Mouse (Mus musculus): ENCODE measurements around the gene Tmem163.

The Tmem163 gene

GRCm38 (mm10) chr1:127568641-127569040 is 110.7 kb downstream of the Tmem163 start:
- WGBS: 79% methylated on average over 3 of the region's 3 CpGs

DNA sequence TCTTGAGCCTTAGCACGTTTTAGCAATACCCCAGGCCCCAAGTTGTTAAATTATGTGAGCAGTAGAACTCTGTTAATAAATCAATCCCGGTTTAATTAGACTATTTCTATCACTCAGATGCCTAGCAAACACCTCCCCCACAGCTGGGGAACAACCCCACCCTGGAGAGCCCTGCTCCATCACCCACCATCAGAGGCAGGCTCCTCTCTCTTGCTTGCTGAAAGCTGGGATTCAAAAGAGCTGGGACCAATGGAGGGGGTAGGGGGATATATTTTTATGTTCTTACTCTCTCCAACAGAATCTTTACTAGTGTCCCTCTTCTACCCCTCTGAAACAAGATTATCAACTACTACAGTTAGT is 122.9 kb downstream of the Tmem163 start:
- 56% methylated on average over 2 of the region's 2 CpGs for WGBS

DNA sequence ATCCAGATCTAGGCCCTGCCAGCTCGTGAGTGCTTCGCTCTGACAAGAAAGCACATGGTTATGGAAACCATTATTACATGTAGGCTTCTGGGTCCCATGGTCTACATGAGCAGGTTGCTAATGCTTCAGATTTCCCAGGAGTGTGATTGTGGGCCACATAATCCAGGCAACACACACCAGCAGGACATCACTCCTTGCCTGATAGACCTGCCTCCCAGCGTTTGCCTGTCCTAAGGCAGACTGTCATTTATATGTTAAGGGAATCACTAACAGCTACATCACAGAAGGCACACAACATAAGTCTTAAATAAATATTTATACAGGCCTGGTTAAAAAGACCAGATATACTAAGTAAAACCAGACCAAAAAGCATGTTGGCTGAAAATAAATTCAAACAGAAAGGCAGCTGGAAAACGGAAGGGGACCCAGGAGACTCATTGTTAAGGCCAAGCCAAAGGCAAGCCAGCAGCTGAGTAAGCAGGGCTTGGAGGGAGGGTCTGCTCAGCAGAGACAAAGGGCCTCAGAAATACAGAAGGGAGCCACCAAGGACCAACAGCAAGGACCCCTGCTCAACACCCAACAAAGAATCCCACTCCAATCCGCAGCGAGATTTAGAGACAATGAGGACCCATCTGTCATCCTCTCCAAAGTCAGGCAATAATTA is 123.4 kb downstream of the Tmem163 start:
- WGBS: 71% methylated on average over 6 of the region's 6 CpGs

DNA sequence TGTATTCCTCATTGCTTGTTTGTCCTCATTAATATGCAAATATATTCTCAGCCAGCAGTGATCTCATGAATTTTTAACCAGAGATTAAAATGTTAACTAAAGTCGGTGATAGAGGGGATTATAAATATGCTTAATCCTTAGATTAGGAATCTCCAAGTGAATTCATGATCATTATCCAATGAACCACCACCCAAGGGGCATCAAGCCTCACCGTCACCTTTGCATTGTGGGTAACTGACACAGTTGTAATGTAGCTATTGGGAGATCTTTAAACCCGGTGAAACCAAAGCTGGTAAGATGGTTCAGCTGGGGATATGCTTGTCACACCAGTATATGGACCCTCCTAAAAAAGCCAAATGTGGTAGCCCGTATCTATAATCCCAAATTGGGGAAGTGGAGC is 131.3 kb downstream of the Tmem163 start:
- 75% methylated on average over 4 of the region's 4 CpGs for WGBS

GRCm38 (mm10) chr1:127542756-127543155 is 136.6 kb downstream of the Tmem163 start:
- WGBS: 50% methylated on average over 1 of the region's 1 CpGs

DNA sequence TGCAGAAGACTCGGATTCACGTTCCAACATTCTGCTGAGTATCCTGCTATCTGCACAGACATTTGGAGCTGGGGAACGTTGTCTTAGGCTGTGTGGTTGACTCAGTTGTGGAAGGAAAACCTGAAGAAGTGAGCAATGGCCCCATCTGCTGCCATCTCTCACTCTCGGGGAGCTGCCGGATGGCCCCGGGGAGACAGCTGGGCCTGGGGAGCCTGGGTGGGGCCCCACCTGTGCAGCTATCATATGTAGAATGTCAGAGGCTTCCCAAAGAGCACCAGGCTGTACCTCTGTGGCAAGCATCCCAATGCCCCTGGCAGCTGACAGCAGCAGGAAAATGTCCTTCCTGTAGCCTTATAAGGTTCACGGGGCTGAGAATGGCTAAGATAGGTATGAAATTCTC is 137.4 kb downstream of the Tmem163 start:
- WGBS: 71% methylated on average over 7 of the region's 7 CpGs

DNA sequence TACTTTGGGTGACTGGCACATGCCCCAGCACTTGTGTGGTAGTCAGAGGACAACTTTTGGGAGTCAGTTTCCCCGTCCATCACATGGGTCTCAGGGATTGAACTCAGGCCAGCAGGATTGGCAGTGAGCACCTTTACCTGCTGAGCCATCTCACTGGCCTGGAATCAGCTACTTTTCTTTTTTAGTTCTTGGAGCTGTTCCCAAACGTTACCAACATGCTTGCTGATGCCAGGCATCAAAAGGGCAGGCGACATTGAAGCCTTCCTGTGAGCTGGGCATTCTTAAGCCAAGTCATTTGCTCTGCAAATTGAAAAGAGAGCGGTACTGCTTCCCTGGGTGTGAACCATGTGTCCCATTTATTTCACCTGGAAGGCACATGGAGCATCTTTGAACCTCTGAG is 137.8 kb downstream of the Tmem163 start:
- WGBS: 72% methylated on average over 4 of the region's 4 CpGs

GRCm38 (mm10) chr1:127537204-127538038 is 141.9 kb downstream of the Tmem163 start:
- WGBS: 10% methylated on average over 17 of the region's 17 CpGs

GRCm38 (mm10) chr1:127536448-127536847 is 142.9 kb downstream of the Tmem163 start:
- 59% methylated on average over 5 of the region's 5 CpGs for WGBS

GRCm38 (mm10) chr1:127531723-127532122 is 147.6 kb downstream of the Tmem163 start:
- 66% methylated on average over 5 of the region's 5 CpGs for WGBS

- WGBS: 52% methylated on average over 14 of the region's 14 CpGs
Measured at GRCm38 (mm10) chr1:127530849-127531580, 148.3 kb downstream of the Tmem163 start.

DNA sequence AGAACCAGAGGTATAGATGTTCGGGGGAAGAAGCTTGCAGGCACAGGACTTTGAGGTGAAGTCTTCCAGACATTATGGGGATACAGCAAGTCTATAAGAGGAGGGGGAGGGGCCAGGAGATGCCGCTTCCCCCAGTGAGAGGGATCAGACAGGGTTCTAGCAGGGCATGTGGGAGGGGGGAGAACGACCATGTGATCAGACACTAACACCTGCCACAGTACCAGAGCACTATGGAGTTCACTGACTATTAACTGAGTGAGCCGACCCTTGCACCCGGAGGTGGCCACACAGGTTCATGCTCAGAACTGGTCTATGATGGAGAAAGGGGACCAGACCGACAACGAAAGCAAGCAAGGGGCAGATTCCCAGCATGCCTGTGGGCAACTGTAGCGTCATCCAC is 156.0 kb downstream of the Tmem163 start:
- WGBS: 86% methylated on average over 8 of the region's 8 CpGs

DNA sequence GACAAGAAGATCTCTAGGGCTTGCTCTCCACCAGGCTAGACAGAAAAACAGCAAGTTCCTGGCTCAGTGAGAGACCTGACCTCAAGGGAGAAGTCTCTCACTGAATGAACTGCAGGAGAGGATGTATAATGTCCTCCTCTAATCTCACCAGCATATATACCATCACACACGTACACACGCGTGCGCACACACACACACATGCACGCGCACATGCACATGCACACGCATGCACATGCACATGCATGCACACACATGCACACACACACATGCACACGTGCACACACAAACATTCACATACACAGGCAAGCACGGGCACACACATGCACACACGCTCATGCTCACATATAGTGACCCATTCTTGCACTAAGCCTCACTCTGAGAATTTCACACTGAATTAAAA is 164.5 kb downstream of the Tmem163 start:
- 97% methylated on average over 10 of the region's 10 CpGs for WGBS

GRCm38 (mm10) chr1:127514479-127514878 is 164.9 kb downstream of the Tmem163 start:
- WGBS: 88% methylated on average over 3 of the region's 3 CpGs

- 85% methylated on average over 3 of the region's 3 CpGs for WGBS
Measured at GRCm38 (mm10) chr1:127513664-127514063, 165.7 kb downstream of the Tmem163 start.

DNA sequence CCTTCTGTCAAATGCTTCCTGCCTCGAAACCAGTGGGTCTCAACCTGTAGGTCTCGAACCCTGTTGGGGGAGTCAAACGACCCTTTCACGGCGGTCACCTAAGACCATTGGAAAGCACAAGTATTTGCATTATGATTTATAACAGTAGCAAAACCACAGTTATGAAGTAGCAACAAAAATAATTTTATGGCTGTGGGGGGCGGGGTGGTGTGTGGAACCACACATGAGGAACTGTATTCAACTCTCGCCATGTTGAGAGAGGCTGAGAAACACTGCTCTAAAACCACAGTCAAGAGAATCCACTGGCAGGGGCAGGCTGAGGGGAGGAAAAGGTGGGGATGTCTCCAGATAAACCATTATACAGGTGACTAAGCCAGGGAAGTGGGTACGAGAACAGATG is 166.2 kb downstream of the Tmem163 start:
- WGBS: 92% methylated on average over 8 of the region's 8 CpGs

DNA sequence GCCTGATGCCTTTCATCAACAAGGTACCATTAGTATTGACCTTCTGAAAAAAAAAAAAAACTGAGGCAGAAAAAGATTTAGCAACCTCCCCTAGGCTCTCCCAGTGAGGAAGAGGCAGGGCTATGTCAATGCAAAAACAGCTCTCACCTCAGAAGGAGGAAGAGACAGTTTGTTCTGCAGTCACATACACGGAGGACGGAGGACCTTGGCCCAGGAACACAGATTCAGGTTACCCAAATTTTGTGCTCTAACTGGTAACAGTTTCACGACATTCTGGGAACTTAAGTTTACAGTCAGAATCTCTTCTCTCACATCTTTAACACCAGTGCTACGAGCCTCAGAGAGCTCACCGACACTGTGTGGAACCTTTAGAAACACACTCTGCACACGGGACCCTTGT is 166.6 kb downstream of the Tmem163 start:
- WGBS: 86% methylated on average over 6 of the region's 6 CpGs

GRCm38 (mm10) chr1:127511362-127511761 is 168.0 kb downstream of the Tmem163 start:
- WGBS: 81% methylated on average over 6 of the region's 6 CpGs

GRCm38 (mm10) chr1:127508921-127509320 is 170.4 kb downstream of the Tmem163 start:
- WGBS: 91% methylated on average over 8 of the region's 8 CpGs

DNA sequence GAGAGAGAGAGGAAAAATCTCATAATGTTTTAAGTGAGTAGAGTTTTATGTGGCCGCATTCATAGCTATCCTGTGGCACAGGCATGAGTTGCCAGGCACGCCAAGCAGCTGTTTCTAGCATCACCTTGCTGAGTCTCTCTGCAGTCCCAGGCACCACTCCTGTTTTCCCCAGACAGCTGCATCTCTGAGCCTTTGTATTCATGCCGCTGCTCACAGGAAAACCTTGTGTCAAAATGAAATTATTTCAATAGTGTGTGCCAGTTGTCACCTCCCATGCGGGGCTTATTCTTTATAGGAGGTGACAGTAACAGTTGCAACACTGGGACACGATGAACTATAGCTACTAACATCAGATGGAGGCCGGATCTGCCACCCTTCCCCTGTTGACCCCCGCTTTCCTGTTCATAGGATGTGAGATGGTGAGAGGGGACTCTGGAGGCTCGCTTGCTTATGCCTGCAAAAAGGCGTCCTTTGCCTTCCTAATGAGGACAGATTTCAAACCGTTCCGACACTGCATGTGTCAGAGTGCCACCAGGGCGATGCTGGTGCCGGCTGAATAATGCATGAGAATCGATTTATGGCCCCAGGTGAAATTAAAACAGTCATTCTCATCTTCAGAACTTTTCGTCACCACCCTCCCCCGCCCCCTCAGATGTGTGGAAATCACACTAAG is 171.1 kb downstream of the Tmem163 start:
- WGBS: 80% methylated on average over 16 of the region's 16 CpGs

GRCm38 (mm10) chr1:127507042-127507650 is 172.2 kb downstream of the Tmem163 start:
- WGBS: 90% methylated on average over 10 of the region's 10 CpGs

GRCm38 (mm10) chr1:127500701-127501100 is 178.6 kb downstream of the Tmem163 start:
- WGBS: 69% methylated on average over 17 of the region's 17 CpGs

Data from cerebral cortex, adult 2 months (tissue).